Mouse (Mus musculus): Measurements from ENCODE around the gene Tuft1. TPM values are rescaled to one million over a fixed set of nuclear protein-coding genes. Genes with fewer than 3 reads are reported as not detected.
A peak's percentile ranks its signal among the peaks of the same experiment; 100 is the strongest.

Gene Tuft1
- polyA plus RNA-seq, 1 experiment from 2014 or later = 5.0 TPM

DNA sequence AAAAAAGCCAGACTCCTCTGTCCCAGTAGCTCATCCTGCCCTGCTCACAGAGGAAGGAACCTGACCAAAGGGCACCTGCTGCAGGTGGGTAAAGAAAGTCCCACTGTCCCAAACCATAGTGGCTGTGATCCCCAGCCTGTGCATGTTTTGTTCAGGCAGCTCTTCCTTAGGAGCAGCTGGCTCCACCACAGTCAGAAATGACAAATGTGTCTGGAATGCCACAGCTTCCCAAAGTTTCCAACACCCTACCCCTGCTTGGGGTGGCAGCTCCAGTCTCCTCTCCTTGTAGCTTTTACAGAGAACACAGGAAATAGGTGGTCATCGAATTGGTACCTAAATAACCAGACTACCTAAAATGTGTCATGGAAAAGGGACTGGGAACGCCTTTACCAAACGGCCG, 34.4 kb downstream of the Tuft1 start:
- no peaks in the 10 kb centered on the region for H3K36me3 ChIP-seq (replicated peaks; ENCODE audit: control insufficient read depth, insufficient read depth, low read depth, low read length)
- no peaks in the 10 kb centered on the region for H3K4me1 ChIP-seq (ENCODE audit: control insufficient read depth, insufficient read depth, low read length)
- no peaks in the 10 kb centered on the region for H3K9me3 ChIP-seq (replicated peaks; ENCODE audit: control insufficient read depth, low read length)
- WGBS = 88% methylated on average over 4 of the region's 4 CpGs
- no peak overlapping the region for H3K9ac ChIP-seq (replicated peaks; ENCODE audit: low read length)
- ATAC-seq (replicated peaks; ENCODE audit: insufficient number of reproducible peaks, low FRiP score, low TSS enrichment, low read depth) (no peak), DNase-seq (ENCODE audit: low spot score) (no peak)
- no peaks in the 10 kb centered on the region for H3K27me3 ChIP-seq (ENCODE audit: control insufficient read depth, insufficient read depth, low read length)
- no peak overlapping the region for H3K4me3 ChIP-seq (ENCODE audit: low read depth, low read length)
- H3K4me2 ChIP-seq (ENCODE audit: low read depth, low read length) = no peak overlapping the region
- H3K27ac ChIP-seq (replicated peaks; ENCODE audit: low read depth, low read length) = no peak overlapping the region

DNA sequence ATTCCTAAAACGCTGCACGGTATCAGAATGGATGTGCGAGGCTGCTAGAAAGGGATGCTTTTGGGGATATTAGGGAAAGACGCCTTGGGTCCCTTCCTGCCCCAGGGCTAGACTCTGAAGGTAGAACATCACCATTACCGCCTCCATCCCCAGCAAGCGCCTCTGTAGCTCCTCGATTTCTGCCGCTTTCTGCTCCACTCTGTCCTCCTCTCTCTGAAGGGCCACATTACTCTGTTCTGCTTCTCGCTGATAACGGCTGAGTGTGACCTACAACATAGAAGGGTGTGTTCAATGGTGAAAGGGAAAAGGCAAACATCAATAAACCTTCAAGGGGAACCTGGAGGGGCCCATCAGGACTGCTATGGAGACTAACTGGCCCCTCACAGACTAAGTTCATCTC, 36.1 kb downstream of the Tuft1 start:
- Histone ChIP-seq H3K4me2 (ENCODE audit: low read depth, low read length) (no peak overlapping the region), H3K36me3 (replicated peaks; ENCODE audit: control insufficient read depth, insufficient read depth, low read depth, low read length) (no peaks in the 10 kb centered on the region), H3K4me3 (ENCODE audit: low read depth, low read length) (no peak overlapping the region), H3K9me3 (replicated peaks; ENCODE audit: control insufficient read depth, low read length) (no peaks in the 10 kb centered on the region), H3K27me3 (ENCODE audit: control insufficient read depth, insufficient read depth, low read length) (no peaks in the 10 kb centered on the region), H3K27ac (replicated peaks; ENCODE audit: low read depth, low read length) (no peak overlapping the region), H3K4me1 (ENCODE audit: control insufficient read depth, insufficient read depth, low read length) (no peaks in the 10 kb centered on the region), H3K9ac (replicated peaks; ENCODE audit: low read length) (no peak overlapping the region)
- 87% methylated on average over 10 of the region's 10 CpGs for WGBS
- no peak for ATAC-seq (replicated peaks; ENCODE audit: insufficient number of reproducible peaks, low FRiP score, low TSS enrichment, low read depth)
- DNase-seq (ENCODE audit: low spot score) = no peak

DNA sequence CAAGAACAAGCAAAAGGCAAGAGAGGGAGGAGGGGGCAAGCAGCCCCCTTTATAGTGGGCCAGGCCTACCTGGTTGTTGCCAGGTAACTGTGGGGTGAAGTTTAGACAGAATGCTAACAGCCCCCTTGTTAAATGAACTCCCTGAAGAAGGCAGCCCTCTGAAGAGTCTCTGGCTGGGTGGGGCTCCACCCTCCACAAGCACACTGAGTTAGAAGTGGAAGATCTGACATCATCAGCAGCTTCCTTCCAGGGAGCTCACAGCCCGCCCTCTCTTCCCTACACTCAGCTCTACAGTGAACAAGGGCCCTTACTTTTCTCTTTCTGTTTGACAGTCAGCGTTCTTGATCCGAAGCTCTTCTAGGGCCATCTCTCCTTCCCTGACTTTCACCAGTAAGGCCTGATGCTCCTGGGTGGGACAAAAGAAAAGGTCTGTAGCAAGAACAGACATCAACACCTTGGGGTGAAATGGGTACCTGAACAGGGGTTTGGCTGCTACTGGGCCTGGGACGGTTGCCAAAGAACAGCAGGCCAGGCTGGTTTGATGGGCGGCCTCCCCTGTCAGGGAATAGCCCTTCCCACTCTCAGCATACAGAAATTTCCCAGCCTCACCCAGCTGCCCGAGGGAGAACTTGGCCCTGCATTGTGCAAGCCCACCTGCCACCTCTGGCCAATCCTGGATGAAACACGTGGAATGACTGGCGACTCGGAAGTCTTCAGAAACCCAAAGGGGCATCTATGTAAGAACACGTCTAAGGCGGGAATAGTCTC, 36.7 kb downstream of the Tuft1 start:
- ATAC-seq (replicated peaks; ENCODE audit: insufficient number of reproducible peaks, low FRiP score, low TSS enrichment, low read depth) (no peak), DNase-seq (ENCODE audit: low spot score) (no peak)
- no peak overlapping the region for H3K27ac ChIP-seq (replicated peaks; ENCODE audit: low read depth, low read length)

DNA sequence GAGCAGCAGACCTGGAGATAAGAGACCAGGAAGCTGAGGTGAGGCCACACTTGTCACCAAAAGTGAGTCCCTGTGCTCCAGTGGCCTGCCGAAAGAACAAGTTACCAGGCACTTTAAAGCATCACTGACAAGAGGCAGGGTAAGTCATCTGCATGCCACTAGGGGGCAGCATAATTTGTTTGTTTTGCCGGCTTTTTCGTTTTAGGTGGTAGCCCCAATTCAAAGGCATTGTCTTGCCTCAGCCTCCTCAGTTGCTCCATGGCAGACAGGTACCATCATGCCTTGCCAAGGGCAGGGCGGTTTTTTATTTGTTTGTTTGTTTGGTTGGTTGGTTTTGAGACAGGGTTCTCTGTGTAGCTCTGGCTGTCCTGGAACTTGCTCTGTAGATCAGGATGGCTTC, 42.0 kb downstream of the Tuft1 start:
- H3K9ac ChIP-seq (replicated peaks; ENCODE audit: low read length) = no peak overlapping the region
- no peak overlapping the region for H3K4me3 ChIP-seq (ENCODE audit: low read depth, low read length)
- DNase-seq (ENCODE audit: low spot score) (peak; percentile 49), ATAC-seq (replicated peaks; ENCODE audit: insufficient number of reproducible peaks, low FRiP score, low TSS enrichment, low read depth) (no peak)
- H3K27me3 ChIP-seq (ENCODE audit: control insufficient read depth, insufficient read depth, low read length) = no peaks in the 10 kb centered on the region
- no peak overlapping the region for H3K4me2 ChIP-seq (ENCODE audit: low read depth, low read length)
- no peaks in the 10 kb centered on the region for H3K36me3 ChIP-seq (replicated peaks; ENCODE audit: control insufficient read depth, insufficient read depth, low read depth, low read length)
- no peak overlapping the region for H3K27ac ChIP-seq (replicated peaks; ENCODE audit: low read depth, low read length)
- 54% methylated on average over 4 of the region's 4 CpGs for WGBS
- no peaks in the 10 kb centered on the region for H3K4me1 ChIP-seq (ENCODE audit: control insufficient read depth, insufficient read depth, low read length)
- no peaks in the 10 kb centered on the region for H3K9me3 ChIP-seq (replicated peaks; ENCODE audit: control insufficient read depth, low read length)

More for the DNA sequence above, 36.7 kb downstream of the Tuft1 start:
- Histone ChIP-seq H3K9ac (replicated peaks; ENCODE audit: low read length) (no peak overlapping the region), H3K4me3 (ENCODE audit: low read depth, low read length) (no peak overlapping the region), H3K4me2 (ENCODE audit: low read depth, low read length) (no peak overlapping the region), H3K36me3 (replicated peaks; ENCODE audit: control insufficient read depth, insufficient read depth, low read depth, low read length) (no peaks in the 10 kb centered on the region), H3K4me1 (ENCODE audit: control insufficient read depth, insufficient read depth, low read length) (no peaks in the 10 kb centered on the region), H3K9me3 (replicated peaks; ENCODE audit: control insufficient read depth, low read length) (no peaks in the 10 kb centered on the region), H3K27me3 (ENCODE audit: control insufficient read depth, insufficient read depth, low read length) (no peaks in the 10 kb centered on the region)
- 84% methylated on average over 11 of the region's 11 CpGs for WGBS

DNA sequence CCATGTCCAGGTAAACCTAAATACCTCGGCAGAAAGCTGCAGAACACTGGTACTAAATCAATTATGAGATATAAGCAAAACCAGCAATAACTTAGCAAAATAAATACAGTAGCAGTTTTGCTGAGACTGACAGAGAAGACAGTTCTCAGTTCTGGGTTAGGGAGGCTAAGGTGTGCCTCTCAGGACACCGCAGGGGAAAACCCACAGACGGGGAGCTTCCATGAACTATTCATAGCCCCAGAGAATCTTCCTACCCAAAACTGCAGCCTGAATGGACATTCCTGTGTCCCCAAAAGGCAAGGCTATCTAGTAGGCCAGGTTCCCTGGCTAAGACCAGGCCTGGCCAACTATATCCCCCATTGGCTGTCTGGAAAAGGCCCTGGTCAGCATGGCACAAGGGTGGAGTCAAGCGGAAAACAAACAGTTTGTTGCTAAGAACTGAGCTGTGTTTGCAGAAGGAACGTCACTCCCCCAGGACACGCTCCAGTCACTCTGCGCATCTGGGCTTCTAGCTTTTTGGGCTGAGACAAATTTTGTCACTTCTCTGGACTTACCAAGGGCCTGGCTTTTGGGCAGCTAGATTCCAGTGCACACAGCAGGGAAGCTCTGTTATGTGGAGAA, 45.3 kb downstream of the Tuft1 start:
- ATAC-seq (replicated peaks; ENCODE audit: insufficient number of reproducible peaks, low FRiP score, low TSS enrichment, low read depth) (no peak), DNase-seq (ENCODE audit: low spot score) (no peak)
- WGBS = 67% methylated on average over 7 of the region's 7 CpGs
- Histone ChIP-seq H3K4me1 (ENCODE audit: control insufficient read depth, insufficient read depth, low read length) (no peaks in the 10 kb centered on the region), H3K36me3 (replicated peaks; ENCODE audit: control insufficient read depth, insufficient read depth, low read depth, low read length) (no peaks in the 10 kb centered on the region), H3K27me3 (ENCODE audit: control insufficient read depth, insufficient read depth, low read length) (no peaks in the 10 kb centered on the region), H3K9ac (replicated peaks; ENCODE audit: low read length) (no peak overlapping the region), H3K4me2 (ENCODE audit: low read depth, low read length) (no peak overlapping the region), H3K4me3 (ENCODE audit: low read depth, low read length) (no peak overlapping the region), H3K9me3 (replicated peaks; ENCODE audit: control insufficient read depth, low read length) (no peaks in the 10 kb centered on the region), H3K27ac (replicated peaks; ENCODE audit: low read depth, low read length) (no peak overlapping the region)

DNA sequence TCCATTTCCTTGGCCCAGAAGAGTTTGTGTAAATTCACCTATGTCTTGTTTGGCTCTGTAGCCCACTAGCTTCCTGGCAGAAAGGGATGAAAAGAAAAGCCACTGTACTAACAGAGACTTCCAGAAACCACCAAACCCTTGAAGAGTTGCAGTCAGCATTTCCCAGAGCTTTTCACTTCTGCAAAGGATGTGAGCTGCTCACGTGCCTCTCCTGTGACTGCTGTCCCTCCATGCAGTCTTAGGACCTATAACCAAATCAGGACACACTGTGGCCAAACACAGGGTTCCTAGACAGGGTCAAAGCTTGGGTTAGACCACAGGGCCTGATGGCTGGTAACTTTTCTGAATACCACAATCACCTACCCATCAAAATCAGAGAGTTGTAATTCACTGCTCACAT, 46.4 kb downstream of the Tuft1 start:
- H3K9ac ChIP-seq (replicated peaks; ENCODE audit: low read length) = no peak overlapping the region
- ATAC-seq (replicated peaks; ENCODE audit: insufficient number of reproducible peaks, low FRiP score, low TSS enrichment, low read depth) (no peak), DNase-seq (ENCODE audit: low spot score) (no peak)
- no peak overlapping the region for H3K4me3 ChIP-seq (ENCODE audit: low read depth, low read length)
- H3K27ac ChIP-seq (replicated peaks; ENCODE audit: low read depth, low read length) = no peak overlapping the region
- H3K27me3 ChIP-seq (ENCODE audit: control insufficient read depth, insufficient read depth, low read length) = no peaks in the 10 kb centered on the region
- no peaks in the 10 kb centered on the region for H3K9me3 ChIP-seq (replicated peaks; ENCODE audit: control insufficient read depth, low read length)
- WGBS = 85% methylated on average over 1 of the region's 1 CpGs
- no peaks in the 10 kb centered on the region for H3K36me3 ChIP-seq (replicated peaks; ENCODE audit: control insufficient read depth, insufficient read depth, low read depth, low read length)
- no peak overlapping the region for H3K4me2 ChIP-seq (ENCODE audit: low read depth, low read length)
- H3K4me1 ChIP-seq (ENCODE audit: control insufficient read depth, insufficient read depth, low read length) = no peaks in the 10 kb centered on the region

DNA sequence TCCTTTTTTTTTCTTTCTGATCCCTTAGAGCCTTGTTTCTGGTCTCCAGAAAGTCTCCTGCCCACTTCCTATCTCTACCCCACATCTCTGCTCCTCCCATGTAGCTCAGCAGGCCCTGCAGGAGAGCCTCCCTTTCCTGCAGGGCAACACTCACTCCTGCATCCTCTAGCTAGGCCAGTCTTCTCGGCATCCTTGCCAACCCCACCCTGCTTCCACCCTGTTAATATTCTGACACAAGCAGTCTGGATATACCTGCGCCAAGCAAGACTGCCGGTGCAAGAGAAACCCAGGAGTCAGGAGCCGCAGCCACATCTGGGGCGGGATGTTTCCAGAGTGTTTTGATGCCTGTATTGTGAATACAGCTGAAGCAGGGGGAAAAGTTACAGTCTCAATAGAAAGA, 46.8 kb downstream of the Tuft1 start:
- no peak overlapping the region for H3K27ac ChIP-seq (replicated peaks; ENCODE audit: low read depth, low read length)
- 75% methylated on average over 5 of the region's 5 CpGs for WGBS
- no peak overlapping the region for H3K4me3 ChIP-seq (ENCODE audit: low read depth, low read length)
- H3K4me1 ChIP-seq (ENCODE audit: control insufficient read depth, insufficient read depth, low read length) = no peaks in the 10 kb centered on the region
- no peak for DNase-seq (ENCODE audit: low spot score)
- no peak for ATAC-seq (replicated peaks; ENCODE audit: insufficient number of reproducible peaks, low FRiP score, low TSS enrichment, low read depth)
- H3K36me3 ChIP-seq (replicated peaks; ENCODE audit: control insufficient read depth, insufficient read depth, low read depth, low read length) = no peaks in the 10 kb centered on the region
- no peak overlapping the region for H3K4me2 ChIP-seq (ENCODE audit: low read depth, low read length)
- H3K27me3 ChIP-seq (ENCODE audit: control insufficient read depth, insufficient read depth, low read length) = no peaks in the 10 kb centered on the region
- H3K9me3 ChIP-seq (replicated peaks; ENCODE audit: control insufficient read depth, low read length) = no peaks in the 10 kb centered on the region
- H3K9ac ChIP-seq (replicated peaks; ENCODE audit: low read length) = no peak overlapping the region

DNA sequence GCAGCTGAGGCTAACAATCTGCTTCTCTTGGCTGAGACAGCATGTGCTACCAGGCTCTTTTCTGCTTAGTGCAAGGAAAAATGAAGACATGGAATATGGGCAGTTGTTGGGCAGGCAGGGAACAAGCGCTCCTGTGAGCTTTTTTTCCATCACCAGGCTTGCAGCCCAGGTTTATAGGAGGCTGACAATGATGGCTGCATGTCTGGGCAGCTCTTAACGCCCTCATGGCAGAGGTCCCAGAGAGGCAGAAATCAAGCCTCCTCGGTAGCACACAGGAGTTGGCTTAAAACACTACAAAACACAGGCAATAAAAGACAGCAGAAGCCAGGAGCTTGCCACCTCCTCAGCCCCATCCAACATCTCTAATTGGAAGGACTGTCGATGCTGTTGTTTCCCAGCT, 47.3 kb downstream of the Tuft1 start:
- no peaks in the 10 kb centered on the region for H3K4me1 ChIP-seq (ENCODE audit: control insufficient read depth, insufficient read depth, low read length)
- DNase-seq (ENCODE audit: low spot score) = no peak
- WGBS = 66% methylated on average over 4 of the region's 4 CpGs
- no peaks in the 10 kb centered on the region for H3K36me3 ChIP-seq (replicated peaks; ENCODE audit: control insufficient read depth, insufficient read depth, low read depth, low read length)
- H3K4me3 ChIP-seq (ENCODE audit: low read depth, low read length) = no peak overlapping the region
- no peak for ATAC-seq (replicated peaks; ENCODE audit: insufficient number of reproducible peaks, low FRiP score, low TSS enrichment, low read depth)
- H3K9ac ChIP-seq (replicated peaks; ENCODE audit: low read length) = no peak overlapping the region
- no peak overlapping the region for H3K27ac ChIP-seq (replicated peaks; ENCODE audit: low read depth, low read length)
- H3K9me3 ChIP-seq (replicated peaks; ENCODE audit: control insufficient read depth, low read length) = no peaks in the 10 kb centered on the region
- no peak overlapping the region for H3K4me2 ChIP-seq (ENCODE audit: low read depth, low read length)
- H3K27me3 ChIP-seq (ENCODE audit: control insufficient read depth, insufficient read depth, low read length) = no peaks in the 10 kb centered on the region

Data from embryonic facial prominence, embryonic 11.5 days (tissue).